ENCODE assay signal across 8 mouse cellular contexts in genomic region chr7:141096649-141097056, GRCm38 (mm10). TPM values are rescaled to one million over a fixed set of nuclear protein-coding genes. Genes with fewer than 3 reads are reported as not detected.
DNase-seq lines count a peak whose midpoint lies in the region; ATAC-seq and TF ChIP-seq lines count a peak whose summit lies in the region.

No protein-coding gene starts in this region.

- H3K27me3 ChIP-seq in liver, embryonic 14.5 days (ENCODE audit: control insufficient read depth, insufficient read depth, low read length) = peaks cover 13% of the 10 kb centered on the region
- peaks cover 33% of the 10 kb centered on the region for H3K27me3 ChIP-seq in forebrain, embryonic 15.5 days
- peaks cover 85% of the 10 kb centered on the region for H3K27me3 ChIP-seq in forebrain, embryonic 10.5 days (ENCODE audit: poor library complexity, severe bottlenecking)

- no peak for TF ChIP-seq EP300 in liver, embryonic 14.5 days (IDR thresholded peaks at IDR 0.05; ENCODE audit: low read depth)

- DNase-seq in CD4-positive, CD25-positive, alpha-beta regulatory T cell, adult 2 months (ENCODE audit: low read depth, low spot score) = peak; percentile 92
- peak; percentile 67 to 81 for DNase-seq in adrenal gland, postnatal 36 days
- DNase-seq in heart, postnatal 25 days (ENCODE audit: low spot score) = peak; percentile 78
- DNase-seq in liver, embryonic 14.5 days (ENCODE audit: low read depth in 3 of 3, low spot score in 3 of 3) = peak; percentile 34 to 57 (median 51)
- peak; percentile 88 to 89 for DNase-seq in spleen, adult 18-20 months
- no peak for DNase-seq in MN1 (ENCODE audit: low spot score)
- no peak for DNase-seq in forebrain, embryonic 10.5 days (ENCODE audit: extremely low spot score, low spot score)

- peak; percentile 37; the same call in 1 of the 2 replicates for TF ChIP-seq CTCF in liver, embryonic 14.5 days (IDR thresholded peaks at IDR 0.05; ENCODE audit: low read depth)

- peak; percentile 41; the same call in 1 of the 2 replicates for ATAC-seq in liver, embryonic 14.5 days (ENCODE audit: insufficient read depth)
- no peak for ATAC-seq in forebrain, embryonic 15.5 days (replicated peaks)

- peak overlapping the region; percentile 37 for H3K4me2 ChIP-seq in liver, embryonic 14.5 days (ENCODE audit: low read depth)
- H3K4me2 ChIP-seq in forebrain, embryonic 15.5 days (replicated peaks) = no peak overlapping the region

- peak overlapping the region in 1 of 2 experiments; percentile 24; a peak in 2 of 4 replicates for H3K4me3 ChIP-seq in liver, embryonic 14.5 days (ENCODE audit: insufficient read depth in 1 of 2, low read depth in 2 of 2, low read length in 2 of 2)
- H3K4me3 ChIP-seq in forebrain, embryonic 15.5 days = no peak overlapping the region
- no peak overlapping the region; the same call in 1 of the 2 replicates for H3K4me3 ChIP-seq in forebrain, embryonic 10.5 days

- H3K36me3 ChIP-seq in liver, embryonic 14.5 days (replicated peaks; ENCODE audit: control insufficient read depth, insufficient read depth, low read depth) = no peaks in the 10 kb centered on the region
- no peaks in the 10 kb centered on the region for H3K36me3 ChIP-seq in forebrain, embryonic 15.5 days
- no peaks in the 10 kb centered on the region for H3K36me3 ChIP-seq in forebrain, embryonic 10.5 days (replicated peaks)

- intact Hi-C loops in heart, postnatal 25 days (cut with DNase I) = loop anchor here (10.0 kb wide), 1 partner anchor 268 kb away; no protein-coding TSS in a partner anchor

- peaks cover 21 to 31% of the 10 kb centered on the region in 2 experiments for H3K4me1 ChIP-seq in liver, embryonic 14.5 days (replicated peaks; ENCODE audit: control insufficient read depth in 2 of 2, insufficient read depth in 2 of 2, low read length in 1 of 2)
- H3K4me1 ChIP-seq in forebrain, embryonic 15.5 days = peaks cover 17% of the 10 kb centered on the region; the same call in 1 of the 2 replicates
- peaks cover 44% of the 10 kb centered on the region for H3K4me1 ChIP-seq in forebrain, embryonic 10.5 days

- H3K27ac ChIP-seq in liver, embryonic 14.5 days = peak overlapping the region; percentile 4; the same call in 1 of the 2 replicates
- H3K27ac ChIP-seq in forebrain, embryonic 15.5 days (replicated peaks) = no peak overlapping the region
- H3K27ac ChIP-seq in forebrain, embryonic 10.5 days = no peak overlapping the region

- H3K9me3 ChIP-seq in liver, embryonic 14.5 days (ENCODE audit: control insufficient read depth, low read length) = no peaks in the 10 kb centered on the region
- no peaks in the 10 kb centered on the region for H3K9me3 ChIP-seq in forebrain, embryonic 15.5 days
- no peaks in the 10 kb centered on the region for H3K9me3 ChIP-seq in forebrain, embryonic 10.5 days

- H3K9ac ChIP-seq in liver, embryonic 14.5 days (replicated peaks) = no peak overlapping the region
- H3K9ac ChIP-seq in forebrain, embryonic 15.5 days (replicated peaks) = no peak overlapping the region

- WGBS in liver, embryonic 14.5 days (ENCODE audit: insufficient replicate concordance) = 9% methylated on average over 6 of the region's 6 CpGs
- WGBS in forebrain, embryonic 15.5 days = 38% methylated on average over 6 of the region's 6 CpGs
- 43% methylated on average over 6 of the region's 6 CpGs for WGBS in forebrain, embryonic 10.5 days

RNA-seq across cellular contexts. Expression of gene Sigirr, which starts 3.7 kb away (rescaled TPM):
- 1 to 10 TPM; 2.4 to 4.3 TPM for total RNA-seq in adrenal gland, postnatal 36 days (2021)
- total RNA-seq in heart, postnatal 25 days (2021) = 1 to 10 TPM; 4.8 to 7.7 TPM
- 9.8 and 10.8 TPM in 2 replicates for polyA plus RNA-seq in liver, embryonic 14.5 days (2012; rRNA removed)
- polyA plus RNA-seq in liver, embryonic 14.5 days (2014; fragmentation: Nextera tagmentation; extraction: Ambion mirVana) = 16.0 and 18.4 TPM in 2 replicates
- polyA plus RNA-seq in forebrain, embryonic 15.5 days (2015; fragmentation: Nextera tagmentation; extraction: Ambion mirVana) = 1.8 and 2.0 TPM in 2 replicates
- polyA plus RNA-seq in forebrain, embryonic 10.5 days (2016; fragmentation: Nextera tagmentation; extraction: Ambion mirVana) = 2.0 and 2.2 TPM in 2 replicates

RNA-seq across cellular contexts. Expression of gene Pkp3, which starts 18.6 kb away (rescaled TPM):
- total RNA-seq in adrenal gland, postnatal 36 days (2021) = 1 to 10 TPM; 1.4 to 1.5 TPM
- under 1 TPM in 1 of 2 experiments, not detected in 1; 0.31 TPM for total RNA-seq in heart, postnatal 25 days (2021)
- 0.33 and 0.51 TPM in 2 replicates for polyA plus RNA-seq in liver, embryonic 14.5 days (2012; rRNA removed)
- 0.36 and 0.80 TPM in 2 replicates for polyA plus RNA-seq in liver, embryonic 14.5 days (2014; fragmentation: Nextera tagmentation; extraction: Ambion mirVana)
- not detected in 2 replicates for polyA plus RNA-seq in forebrain, embryonic 15.5 days (2015; fragmentation: Nextera tagmentation; extraction: Ambion mirVana)
- 2.4 and 2.8 TPM in 2 replicates for polyA plus RNA-seq in forebrain, embryonic 10.5 days (2016; fragmentation: Nextera tagmentation; extraction: Ambion mirVana)

RNA-seq across cellular contexts. Expression of gene Ano9, which starts 21.0 kb away (rescaled TPM):
- under 1 TPM; 0.30 TPM for total RNA-seq in adrenal gland, postnatal 36 days (2021)
- total RNA-seq in heart, postnatal 25 days (2021) = under 1 TPM in 1 of 2 experiments, not detected in 1; 0.08 TPM
- 0.30 and 0.53 TPM in 2 replicates for polyA plus RNA-seq in liver, embryonic 14.5 days (2012; rRNA removed)
- polyA plus RNA-seq in liver, embryonic 14.5 days (2014; fragmentation: Nextera tagmentation; extraction: Ambion mirVana) = 0.24 and 0.27 TPM in 2 replicates
- 0.09 TPM in 1 of 2 replicates, not detected in the other for polyA plus RNA-seq in forebrain, embryonic 15.5 days (2015; fragmentation: Nextera tagmentation; extraction: Ambion mirVana)
- polyA plus RNA-seq in forebrain, embryonic 10.5 days (2016; fragmentation: Nextera tagmentation; extraction: Ambion mirVana) = 0.53 and 0.69 TPM in 2 replicates

RNA-seq across cellular contexts. Expression of gene Ptdss2, which starts 25.5 kb away (rescaled TPM):
- 10 to 100 TPM; 41.8 to 42.9 TPM for total RNA-seq in adrenal gland, postnatal 36 days (2021)
- 10 to 100 TPM; 32.1 to 33.4 TPM for total RNA-seq in heart, postnatal 25 days (2021)
- polyA plus RNA-seq in liver, embryonic 14.5 days (2012; rRNA removed) = 72.2 and 72.8 TPM in 2 replicates
- polyA plus RNA-seq in liver, embryonic 14.5 days (2014; fragmentation: Nextera tagmentation; extraction: Ambion mirVana) = 111 and 130 TPM in 2 replicates
- polyA plus RNA-seq in forebrain, embryonic 15.5 days (2015; fragmentation: Nextera tagmentation; extraction: Ambion mirVana) = 74.5 TPM in 2 replicates
- polyA plus RNA-seq in forebrain, embryonic 10.5 days (2016; fragmentation: Nextera tagmentation; extraction: Ambion mirVana) = 81.1 and 84.7 TPM in 2 replicates

RNA-seq across cellular contexts. Expression of gene B4galnt4, which starts 35.7 kb away (rescaled TPM):
- total RNA-seq in adrenal gland, postnatal 36 days (2021) = under 1 TPM; 0.83 to 0.95 TPM
- total RNA-seq in heart, postnatal 25 days (2021) = under 1 TPM in 1 of 2 experiments, not detected in 1; 0.08 TPM
- 0.64 and 0.84 TPM in 2 replicates for polyA plus RNA-seq in liver, embryonic 14.5 days (2012; rRNA removed)
- polyA plus RNA-seq in liver, embryonic 14.5 days (2014; fragmentation: Nextera tagmentation; extraction: Ambion mirVana) = 0.39 and 0.68 TPM in 2 replicates
- polyA plus RNA-seq in forebrain, embryonic 15.5 days (2015; fragmentation: Nextera tagmentation; extraction: Ambion mirVana) = 47.3 and 50.0 TPM in 2 replicates
- 24.6 and 30.4 TPM in 2 replicates for polyA plus RNA-seq in forebrain, embryonic 10.5 days (2016; fragmentation: Nextera tagmentation; extraction: Ambion mirVana)

Comparison
In these comparisons a context has a peak if more than half of its experiments do, and no peak if none do; other contexts are left out.
1. DNase-seq: peak in CD4-positive, CD25-positive, alpha-beta regulatory T cell, adult 2 months (single experiment), adrenal gland, postnatal 36 days (2 of 2), heart, postnatal 25 days (single experiment), liver, embryonic 14.5 days (3 of 3) and spleen, adult 18-20 months (2 of 2); none in MN1 (single experiment) and forebrain, embryonic 10.5 days (single experiment).